Mouse (Mus musculus) lung, adult 18-20 months (tissue): ENCODE data around the gene Dll1.

Experiments
- DNase-seq, 2 experiments: peaks; one replicate each; pipeline ENCODE4 v3.0.0; 2022; ENCODE audit warnings: mixed read lengths in 2 of 2

The Dll1 gene

DNA sequence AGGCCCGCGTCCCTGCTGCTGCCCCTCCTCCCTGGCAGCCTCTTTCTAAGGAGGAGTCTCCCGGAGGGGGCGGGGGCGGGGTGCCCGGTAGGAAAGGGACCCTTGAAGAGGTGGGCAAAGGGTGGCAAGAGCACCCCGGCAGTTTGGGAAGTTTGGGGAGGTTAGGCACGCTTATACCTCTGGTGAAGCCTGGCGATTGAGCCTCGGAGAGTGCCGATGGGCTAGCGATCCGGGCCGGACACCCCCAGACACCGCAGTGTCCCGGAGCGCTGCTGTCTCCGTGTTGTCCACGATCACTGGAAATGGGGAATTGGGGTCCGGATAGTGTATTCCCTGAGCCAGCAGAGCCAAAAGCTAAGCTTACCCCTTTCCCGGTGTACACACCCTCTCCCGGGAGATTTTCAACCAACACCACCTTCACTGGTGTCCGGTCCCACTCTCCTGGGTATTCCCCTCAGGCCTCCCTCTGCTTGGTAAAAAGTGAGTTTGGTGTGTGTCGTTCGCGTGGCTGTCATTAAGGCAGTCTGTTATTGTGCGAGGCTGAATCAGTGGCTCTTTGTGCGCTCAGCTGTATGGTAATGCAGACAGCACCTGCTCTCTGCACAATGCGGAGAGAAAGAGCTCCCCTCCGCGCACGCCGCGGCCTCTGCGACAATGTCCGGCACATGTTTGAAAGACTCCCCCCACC lies at the start of gene Dll1:
Gene Dll1, minus strand, starts transcription at position 379 of the 688 bp plus-strand sequence.
- DNase-seq: no peak

- no peak for DNase-seq
These were observed 49.3 kb upstream of the Dll1 start for GRCm38 (mm10) chr17:15425931-15426330.

DNA sequence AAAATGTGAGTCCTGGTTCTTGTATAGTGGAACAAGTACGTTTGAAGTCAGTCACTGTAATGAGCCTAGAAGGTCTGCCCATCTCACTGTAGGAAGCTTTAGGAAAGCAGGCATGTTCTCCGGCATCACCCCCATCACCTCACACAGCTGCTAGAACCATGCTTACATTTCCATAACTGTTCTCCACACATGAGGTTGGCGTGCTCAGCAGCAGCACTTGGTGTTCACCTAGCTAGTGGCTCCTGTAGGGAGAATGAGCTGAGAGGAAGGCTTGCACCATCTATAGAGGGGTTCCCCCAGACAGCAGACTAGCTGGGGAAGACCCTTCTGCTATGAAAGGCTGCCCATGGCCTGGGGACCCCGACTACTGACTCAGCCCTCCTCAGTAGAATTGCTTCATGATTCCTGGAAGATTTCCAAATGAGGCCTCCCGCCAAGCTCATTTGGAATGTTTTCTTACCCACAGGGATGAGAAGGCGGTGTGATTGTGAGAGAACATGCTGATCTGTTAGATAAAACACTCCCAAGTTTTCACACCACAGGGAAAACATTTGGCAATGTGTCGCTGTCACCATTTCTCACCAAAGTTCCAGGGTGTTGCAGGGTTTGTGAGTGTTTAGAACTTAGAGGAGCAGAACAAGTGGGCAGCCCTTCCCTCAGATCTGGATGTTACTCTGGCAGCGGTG lies 46.6 kb upstream of the Dll1 start:
- peak; percentile 7 to 12 for DNase-seq

GRCm38 (mm10) chr17:15422666-15423065 lies 46.0 kb upstream of the Dll1 start:
- no peak for DNase-seq

DNA sequence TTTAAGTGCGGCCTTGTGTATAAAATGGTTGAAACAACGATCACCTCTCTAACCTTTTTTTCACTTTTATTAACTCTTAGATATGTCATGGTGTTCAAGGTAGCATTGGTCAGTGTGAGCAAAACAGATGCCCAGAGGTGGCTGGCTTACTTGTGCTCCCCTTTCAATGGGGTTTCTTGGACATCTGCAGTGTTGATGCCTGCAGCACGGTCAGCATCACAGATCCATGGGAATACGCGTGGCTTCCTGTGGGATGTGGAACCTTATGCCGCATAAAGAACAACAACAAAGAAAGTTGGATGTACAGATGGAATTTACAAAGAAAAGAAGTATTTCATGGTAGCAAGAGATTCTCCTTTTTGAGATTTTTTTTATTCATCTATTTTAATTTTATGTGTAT lies 44.8 kb upstream of the Dll1 start:
- no peak for DNase-seq

GRCm38 (mm10) chr17:15420021-15420603 lies 43.4 kb upstream of the Dll1 start:
- no peak for DNase-seq

DNA sequence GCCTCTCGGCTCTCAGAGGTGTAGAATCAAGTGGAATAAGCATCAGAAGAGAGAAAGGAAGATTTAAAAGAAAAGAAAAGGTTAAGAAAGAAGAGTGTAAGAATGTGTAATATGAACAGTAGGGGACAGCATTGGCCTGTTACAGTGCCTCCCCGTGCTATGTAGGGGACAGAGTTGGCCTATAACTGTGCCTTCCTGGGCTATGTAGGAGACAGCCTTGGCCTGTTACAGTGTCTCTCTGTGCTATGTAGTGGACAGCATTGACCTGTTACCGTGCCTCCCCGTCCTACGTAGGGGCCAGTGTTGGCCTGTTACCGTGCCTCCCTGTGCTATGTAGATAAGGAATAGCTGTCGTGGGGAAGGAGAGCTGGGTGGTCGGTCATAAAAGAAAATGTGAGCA lies 42.9 kb upstream of the Dll1 start:
- no peak for DNase-seq

GRCm38 (mm10) chr17:15416596-15417215 lies 40.0 kb upstream of the Dll1 start:
- DNase-seq: no peak

GRCm38 (mm10) chr17:15410861-15411260 lies 34.2 kb upstream of the Dll1 start:
- DNase-seq: no peak

DNA sequence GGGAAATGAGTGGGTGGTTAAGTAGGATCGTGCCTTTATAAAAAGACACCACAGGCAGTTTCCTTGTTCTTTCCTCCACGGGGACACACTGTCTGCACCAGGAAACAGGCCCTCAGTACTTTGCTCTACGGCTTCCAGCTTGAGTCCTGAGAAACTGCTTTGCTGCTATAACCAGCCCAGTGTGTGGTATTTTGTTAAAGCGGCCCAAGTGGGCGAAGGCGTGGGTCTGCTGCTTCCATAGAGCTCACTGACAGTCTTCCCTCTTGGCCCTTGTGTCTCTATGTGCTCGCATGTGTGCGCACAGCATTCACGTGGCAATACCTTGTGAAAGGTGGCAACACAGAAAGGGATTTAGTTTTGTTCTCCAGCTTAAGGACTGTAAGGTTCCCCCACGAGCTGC lies 32.6 kb upstream of the Dll1 start:
- no peak for DNase-seq

GRCm38 (mm10) chr17:15406576-15406975 lies 29.9 kb upstream of the Dll1 start:
- DNase-seq: no peak

GRCm38 (mm10) chr17:15401716-15402115 lies 25.0 kb upstream of the Dll1 start:
- no peak for DNase-seq

DNA sequence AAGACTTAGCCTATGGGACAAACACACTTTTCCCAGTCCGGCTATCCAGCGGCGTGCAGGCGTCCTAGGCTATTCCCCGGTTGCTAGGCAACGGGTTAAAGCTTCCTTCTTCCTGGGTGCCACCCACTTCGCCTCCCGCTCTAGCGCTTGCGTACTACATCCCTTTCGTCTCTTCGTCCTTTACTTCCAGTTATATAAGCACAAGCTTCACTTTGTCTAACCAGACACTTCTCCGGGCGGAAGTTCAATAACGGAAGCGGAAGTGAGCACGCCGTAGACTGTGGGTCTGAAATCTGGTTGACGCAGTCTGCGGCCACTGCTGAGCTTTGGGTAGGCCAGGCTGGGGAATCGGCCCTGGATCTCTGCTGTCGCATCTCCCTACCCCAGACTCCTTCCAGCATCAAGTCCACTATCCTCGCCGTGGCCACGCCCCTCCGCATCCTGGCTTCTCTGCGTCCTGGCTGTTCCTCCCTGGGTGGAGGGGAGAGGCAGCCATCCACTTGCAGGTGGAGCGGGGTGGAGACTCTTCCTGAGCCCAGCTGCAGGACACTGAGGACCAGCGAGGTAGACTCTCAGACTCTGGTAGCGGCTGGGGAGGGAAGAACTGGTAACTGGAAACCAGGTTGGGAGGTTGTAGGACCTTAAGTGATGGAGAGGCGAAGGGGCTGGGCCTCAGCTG lies 19.5 kb upstream of the Dll1 start, which contains the start of gene Fam120b:
Gene Fam120b, plus strand, starts transcription at position 206 of the 679 bp plus-strand sequence.
- peak; percentile 95 to 96 for DNase-seq

GRCm38 (mm10) chr17:15389356-15389755 lies 12.7 kb upstream of the Dll1 start:
- DNase-seq: no peak

GRCm38 (mm10) chr17:15388892-15389291 lies 12.2 kb upstream of the Dll1 start:
- DNase-seq: no peak

DNA sequence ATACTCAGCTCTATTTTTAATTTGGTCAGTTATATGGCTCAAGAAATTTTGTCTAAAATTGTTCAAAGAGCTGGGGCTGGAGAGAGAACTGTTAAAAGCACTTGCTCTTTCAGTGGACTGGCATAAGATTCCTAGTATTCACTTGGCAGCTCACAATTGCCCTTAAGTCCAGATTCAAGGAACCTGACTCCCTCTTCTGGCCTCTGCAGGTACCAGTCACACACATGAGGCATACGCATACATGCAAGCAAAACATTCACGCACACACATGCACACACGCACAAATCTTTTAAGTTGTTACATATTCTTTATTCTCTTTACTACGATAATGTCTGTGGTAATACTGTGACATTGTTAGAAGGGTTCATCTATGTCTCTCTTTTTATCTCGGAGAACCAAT lies 6.7 kb upstream of the Dll1 start:
- no peak for DNase-seq

GRCm38 (mm10) chr17:15381869-15382660 lies 5.4 kb upstream of the Dll1 start:
- no peak for DNase-seq

- no peak for DNase-seq
These were observed 4.6 kb upstream of the Dll1 start for GRCm38 (mm10) chr17:15381092-15381860.

- peak; percentile 59 to 73 for DNase-seq
These were observed 4.0 kb upstream of the Dll1 start for GRCm38 (mm10) chr17:15380641-15381051.

- no peak for DNase-seq
These were observed 3.3 kb upstream of the Dll1 start for GRCm38 (mm10) chr17:15379741-15380526.
